Mouse (Mus musculus) induced T-regulatory cell, adult 2 months (primary cell): ENCODE data around the gene Cenpa.
A peak's percentile ranks its signal among the peaks of the same experiment; 100 is the strongest.
"Not testable (repeated sequence)": the region's sequence is repeated elsewhere in the genome, so short reads cannot be mapped to it uniquely, and the experiment has no call there.

Experiments
- DNase-seq: peaks from one replicate; pipeline ENCODE4 v3.0.0-alpha.2; 2012; ENCODE audit warnings: low read depth

The Cenpa gene

GRCm38 (mm10) chr5:30681970-30682369, 15.4 kb downstream of the Cenpa start:
- no peak for DNase-seq

GRCm38 (mm10) chr5:30682967-30683600, 16.5 kb downstream of the Cenpa start:
- DNase-seq: no peak

GRCm38 (mm10) chr5:30683993-30684392, 17.4 kb downstream of the Cenpa start:
- no peak for DNase-seq

- DNase-seq: no peak
These were observed 20.2 kb downstream of the Cenpa start for GRCm38 (mm10) chr5:30686781-30687180.

GRCm38 (mm10) chr5:30700361-30701000, 33.9 kb downstream of the Cenpa start:
- no peak for DNase-seq

- DNase-seq: not testable (repeated sequence)
These were observed 34.8 kb downstream of the Cenpa start for GRCm38 (mm10) chr5:30701373-30701772.

GRCm38 (mm10) chr5:30701866-30702265, 35.3 kb downstream of the Cenpa start:
- no peak for DNase-seq

GRCm38 (mm10) chr5:30709744-30710383, 43.3 kb downstream of the Cenpa start:
- peak; percentile 93 for DNase-seq

GRCm38 (mm10) chr5:30710486-30710885, 43.9 kb downstream of the Cenpa start:
- DNase-seq: peak; percentile 23

- peak; percentile 84 for DNase-seq
These were observed 44.8 kb downstream of the Cenpa start, which contains the start of gene Dpysl5 for GRCm38 (mm10) chr5:30711147-30712001. Dpysl5 (plus strand) TSS chr5:30711564.

- no peak for DNase-seq
These were observed 45.4 kb downstream of the Cenpa start for GRCm38 (mm10) chr5:30712002-30712390.

- DNase-seq: peak; percentile 49
These were observed 46.1 kb downstream of the Cenpa start for GRCm38 (mm10) chr5:30712441-30713298.

GRCm38 (mm10) chr5:30713299-30713675, 46.7 kb downstream of the Cenpa start:
- no peak for DNase-seq

- peak; percentile 33 for DNase-seq
These were observed 47.1 kb downstream of the Cenpa start for GRCm38 (mm10) chr5:30713691-30714090.

GRCm38 (mm10) chr5:30716311-30716710, 49.7 kb downstream of the Cenpa start:
- no peak for DNase-seq

GRCm38 (mm10) chr5:30717506-30717905, 50.9 kb downstream of the Cenpa start:
- no peak for DNase-seq

GRCm38 (mm10) chr5:30717991-30718703, 51.6 kb downstream of the Cenpa start:
- no peak for DNase-seq

- DNase-seq: no peak
These were observed 55.4 kb downstream of the Cenpa start for GRCm38 (mm10) chr5:30721935-30722334.
